Mouse (Mus musculus) liver, embryonic 16.5 days (tissue): ENCODE data around the gene Reep3. TPM values are rescaled to one million over a fixed set of nuclear protein-coding genes. Genes with fewer than 3 reads are reported as not detected.

Experiments used
- ATAC-seq: fragments of 200-750 bp; cut with Nextera tagmentation; 2 replicates; pipeline ENCODE4 v1.8.0; 2017; ENCODE audit warnings: low read depth, mild to moderate bottlenecking, moderate number of reproducible peaks, moderate library complexity
- H3K27ac ChIP-seq: fragments of 300-500 bp; sonication (generic); 2 replicates; pipeline ENCODE4 v1.5.1; 2014; ENCODE audit warnings: mild to moderate bottlenecking, low read length
- H3K27me3 ChIP-seq: fragments of 300-500 bp; sonication (generic); 2 replicates; pipeline ENCODE4 v1.6.1; 2014; ENCODE audit warnings: low read depth, low read length, mixed read lengths; ENCODE audit not compliant: control insufficient read depth, insufficient read depth
- H3K36me3 ChIP-seq: fragments of 300-500 bp; sonication (generic); 2 replicates; pipeline ENCODE4 v1.6.1; 2014; ENCODE audit warnings: mild to moderate bottlenecking; ENCODE audit not compliant: control insufficient read depth, insufficient read depth
- H3K4me1 ChIP-seq: fragments of 300-500 bp; sonication (generic); 2 replicates; pipeline ENCODE4 v1.6.1; 2014; ENCODE audit warnings: low read depth, low read length, mixed read lengths; ENCODE audit not compliant: control insufficient read depth
- H3K4me2 ChIP-seq: fragments of 300-500 bp; sonication (generic); 2 replicates; pipeline ENCODE4 v1.6.1; 2014; ENCODE audit warnings: low read depth, low read length, mixed read lengths
- H3K4me3 ChIP-seq: fragments of 300-500 bp; sonication (generic); 2 replicates; pipeline ENCODE4 v1.5.1; 2014; ENCODE audit warnings: low read depth, mild to moderate bottlenecking, low read length
- H3K9ac ChIP-seq: fragments of 300-500 bp; sonication (generic); 2 replicates; pipeline ENCODE4 v1.6.1; 2014; ENCODE audit warnings: low read depth, low read length
- H3K9me3 ChIP-seq: fragments of 300-500 bp; sonication (generic); replicated peaks from 2 replicates; pipeline ENCODE4 v1.6.1; 2016; ENCODE audit warnings: low read length; ENCODE audit not compliant: control insufficient read depth
- WGBS: fragments of 180-500 bp; shearing (Covaris S2); extraction: QIAGEN DNeasy Blood & Tissue Kit; methylation state at CpG from one replicate; pipeline ENCODE4 v1.1.7; 2014; ENCODE audit not compliant: insufficient replicate concordance; 5-methylcytosine and 5-hydroxymethylcytosine counted together
- polyA plus RNA-seq: library from polyadenylated mRNA; unstranded; fragments of >200 nt; fragmentation: Nextera tagmentation; extraction: Ambion mirVana; gene quantifications from 2 replicates; pipeline ENCODE4 v1.2.1, GENCODE M21; 2015

Reep3 gene
- polyA plus RNA-seq, 1 experiment from 2014 or later, result 10.0 TPM

DNA sequence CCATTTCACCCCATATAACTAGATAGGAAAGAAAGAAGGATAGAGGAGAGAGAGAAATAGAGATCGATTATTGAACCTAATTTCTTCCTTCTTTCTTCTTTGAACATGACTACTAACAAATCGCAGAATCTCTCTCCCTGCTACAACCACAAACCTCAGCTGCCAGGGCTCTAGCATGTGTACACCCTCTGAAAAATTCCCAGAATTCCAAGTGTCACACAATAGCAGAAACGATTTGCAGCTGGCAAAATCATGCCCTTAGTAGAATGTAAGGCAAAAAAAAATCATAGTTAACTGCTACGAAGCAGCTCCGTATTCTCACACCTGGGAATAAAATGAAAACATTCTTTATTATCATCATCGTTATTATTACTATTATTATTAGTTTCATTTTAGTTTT lies 122.9 kb downstream of the Reep3 start:
- Histone ChIP-seq H3K4me2 (no peak overlapping the region), H3K9ac (no peak overlapping the region), H3K27ac (no peak overlapping the region), H3K36me3 (no peaks in the 10 kb centered on the region), H3K4me1 (no peaks in the 10 kb centered on the region), H3K27me3 (no peaks in the 10 kb centered on the region), H3K4me3 (no peak overlapping the region), H3K9me3 (no peaks in the 10 kb centered on the region)
- ATAC-seq, result no peak
- 64% methylated on average over 6 of the region's 6 CpGs for WGBS

DNA sequence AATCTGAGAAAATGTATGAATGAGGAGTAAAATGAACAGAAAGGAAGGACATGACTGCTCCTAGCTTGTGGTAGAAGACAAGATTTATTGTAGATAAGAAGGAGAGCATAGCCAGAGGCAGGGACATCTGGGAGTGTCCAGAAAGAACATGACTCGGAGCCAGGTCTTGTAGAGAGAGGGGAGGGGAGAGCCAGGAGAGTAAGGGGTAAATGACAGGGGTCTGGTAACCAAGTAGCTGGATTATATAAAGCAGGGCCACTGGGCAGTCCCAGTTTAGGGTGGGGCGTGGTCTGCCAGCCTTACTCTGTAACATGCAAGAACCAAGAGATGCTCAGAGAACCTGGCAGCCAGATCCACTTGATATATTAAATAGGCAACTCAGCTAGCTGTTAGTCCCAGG lies 123.5 kb downstream of the Reep3 start:
- Histone ChIP-seq H3K9me3 (no peaks in the 10 kb centered on the region), H3K4me3 (no peak overlapping the region), H3K27me3 (no peaks in the 10 kb centered on the region), H3K4me2 (no peak overlapping the region), H3K4me1 (no peaks in the 10 kb centered on the region), H3K27ac (no peak overlapping the region), H3K36me3 (no peaks in the 10 kb centered on the region), H3K9ac (no peak overlapping the region)
- 55% methylated on average over 2 of the region's 2 CpGs for WGBS
- no peak for ATAC-seq

DNA sequence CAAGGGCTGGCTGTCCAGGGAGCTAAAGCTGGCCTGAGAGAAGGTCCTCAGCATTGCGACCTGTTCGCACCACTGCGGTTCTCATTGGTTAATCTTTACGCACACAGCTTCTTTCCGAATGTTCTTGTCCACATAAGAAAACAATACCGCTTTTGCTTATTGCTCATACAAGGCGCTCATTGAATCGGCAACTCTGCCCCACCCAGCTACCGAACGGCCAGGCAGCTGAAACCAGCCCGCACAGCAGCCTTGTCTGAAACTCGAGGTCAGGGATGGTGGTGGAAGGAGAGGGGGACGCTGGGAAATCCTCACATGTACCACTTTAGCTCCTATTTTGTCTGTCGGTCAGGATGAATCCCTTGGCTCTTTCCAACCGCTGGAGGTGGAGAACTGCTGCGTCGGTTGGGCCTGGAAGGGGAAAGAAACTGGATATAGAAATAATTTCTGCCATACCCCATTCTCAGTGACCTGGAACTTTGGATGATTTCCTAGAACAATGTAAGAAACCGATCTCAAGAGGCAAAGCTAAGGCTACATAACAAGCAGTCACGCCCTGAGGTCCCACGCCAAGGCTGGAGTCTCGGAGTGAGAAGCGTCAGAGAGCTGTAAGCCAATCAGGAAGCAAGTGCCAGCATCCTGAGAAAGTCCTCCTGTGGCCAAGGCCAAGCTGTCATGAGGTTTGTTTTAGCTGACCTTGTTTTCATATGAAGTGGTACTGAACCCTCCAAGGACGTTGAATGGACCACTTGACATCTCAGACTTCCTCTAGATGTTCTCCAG lies 126.2 kb downstream of the Reep3 start:
- 81% methylated on average over 23 of the region's 23 CpGs for WGBS
- no peaks in the 10 kb centered on the region for H3K4me1 ChIP-seq
- H3K9me3 ChIP-seq, result 0 out of 2 replicates have a peak, but pooled peaks cover 3% of the 10 kb centered on the region
- no peak overlapping the region for H3K27ac ChIP-seq
- no peak overlapping the region for H3K4me2 ChIP-seq
- no peaks in the 10 kb centered on the region for H3K36me3 ChIP-seq
- no peak for ATAC-seq
- H3K4me3 ChIP-seq, result no peak overlapping the region
- no peak overlapping the region for H3K9ac ChIP-seq
- no peaks in the 10 kb centered on the region for H3K27me3 ChIP-seq

DNA sequence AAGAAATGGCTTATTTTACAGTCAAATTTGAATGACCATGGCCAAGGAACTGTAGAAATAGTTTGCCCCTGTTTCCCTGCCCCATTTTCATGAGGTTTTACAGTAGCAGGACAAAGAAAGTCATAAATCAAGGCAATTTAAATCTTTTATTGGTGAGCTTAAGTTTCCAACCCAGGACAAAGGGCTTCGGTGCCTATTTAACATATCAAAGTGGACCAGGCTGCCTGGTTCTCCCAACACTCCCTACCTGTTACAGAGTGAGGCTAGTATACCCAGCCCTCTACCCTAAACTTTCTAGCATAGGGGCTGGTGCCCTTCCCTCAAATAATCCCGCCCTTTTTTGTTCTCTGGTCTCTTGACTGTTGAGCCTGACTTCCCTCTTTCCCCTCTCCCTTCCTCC lies 127.2 kb downstream of the Reep3 start:
- ATAC-seq, result no peak
- Histone ChIP-seq H3K9ac (no peak overlapping the region), H3K4me2 (no peak overlapping the region), H3K27ac (no peak overlapping the region), H3K4me3 (no peak overlapping the region), H3K9me3 (0 out of 2 replicates have a peak, but pooled peaks cover 3% of the 10 kb centered on the region), H3K27me3 (no peaks in the 10 kb centered on the region), H3K36me3 (no peaks in the 10 kb centered on the region), H3K4me1 (no peaks in the 10 kb centered on the region)
- 20% methylated on average over 2 of the region's 2 CpGs for WGBS

DNA sequence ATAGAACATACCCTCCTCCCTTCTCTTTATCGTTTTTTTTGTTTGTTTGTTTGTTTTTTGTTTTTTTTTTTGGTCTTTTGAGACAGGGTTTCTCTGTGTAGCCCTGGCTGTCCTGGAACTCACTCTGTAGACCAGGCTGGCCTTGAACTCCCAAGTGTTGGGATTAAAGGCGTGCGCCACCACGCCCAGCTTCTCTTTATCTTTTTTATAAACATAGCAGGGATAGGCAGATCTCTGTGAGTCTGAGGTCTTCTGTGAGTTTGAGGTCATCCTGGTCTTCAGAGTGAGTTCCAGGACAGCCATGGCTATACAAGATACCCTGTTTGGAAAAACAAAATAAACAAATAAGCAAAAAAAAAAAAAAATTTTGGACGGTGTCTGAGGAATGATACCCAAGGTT lies 127.7 kb downstream of the Reep3 start:
- 67% methylated on average over 5 of the region's 5 CpGs for WGBS
- Histone ChIP-seq H3K4me3 (no peak overlapping the region), H3K36me3 (no peaks in the 10 kb centered on the region), H3K4me1 (no peaks in the 10 kb centered on the region), H3K9ac (no peak overlapping the region), H3K9me3 (0 out of 2 replicates have a peak, but pooled peaks cover 3% of the 10 kb centered on the region), H3K27me3 (no peaks in the 10 kb centered on the region), H3K27ac (no peak overlapping the region), H3K4me2 (no peak overlapping the region)
- ATAC-seq, result no peak

DNA sequence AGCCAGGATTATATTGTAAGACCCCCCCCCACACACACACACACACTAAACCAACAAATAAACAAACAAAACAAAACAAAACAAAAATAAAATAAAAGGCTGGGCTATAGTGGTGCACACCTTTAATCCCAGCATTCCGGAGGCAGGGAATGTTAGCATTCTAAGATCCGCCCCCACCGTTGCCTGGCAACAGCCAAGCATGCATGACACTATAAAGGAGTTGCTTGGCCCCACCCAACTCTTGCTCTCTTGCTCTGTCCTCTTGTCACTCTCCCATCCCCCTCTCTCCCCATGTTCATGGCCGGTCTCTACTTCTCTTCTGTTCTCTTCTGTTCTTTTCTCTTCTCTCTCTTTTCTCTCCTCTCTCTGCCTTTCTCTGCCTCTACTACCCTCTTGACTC lies 128.2 kb downstream of the Reep3 start:
- no peak overlapping the region for H3K9ac ChIP-seq
- no peak overlapping the region for H3K4me3 ChIP-seq
- H3K27me3 ChIP-seq, result no peaks in the 10 kb centered on the region
- H3K27ac ChIP-seq, result no peak overlapping the region
- 61% methylated on average over 4 of the region's 4 CpGs for WGBS
- no peak overlapping the region for H3K4me2 ChIP-seq
- ATAC-seq, result no peak
- 0 out of 2 replicates have a peak, but pooled peaks cover 3% of the 10 kb centered on the region for H3K9me3 ChIP-seq
- H3K36me3 ChIP-seq, result no peaks in the 10 kb centered on the region
- no peaks in the 10 kb centered on the region for H3K4me1 ChIP-seq

DNA sequence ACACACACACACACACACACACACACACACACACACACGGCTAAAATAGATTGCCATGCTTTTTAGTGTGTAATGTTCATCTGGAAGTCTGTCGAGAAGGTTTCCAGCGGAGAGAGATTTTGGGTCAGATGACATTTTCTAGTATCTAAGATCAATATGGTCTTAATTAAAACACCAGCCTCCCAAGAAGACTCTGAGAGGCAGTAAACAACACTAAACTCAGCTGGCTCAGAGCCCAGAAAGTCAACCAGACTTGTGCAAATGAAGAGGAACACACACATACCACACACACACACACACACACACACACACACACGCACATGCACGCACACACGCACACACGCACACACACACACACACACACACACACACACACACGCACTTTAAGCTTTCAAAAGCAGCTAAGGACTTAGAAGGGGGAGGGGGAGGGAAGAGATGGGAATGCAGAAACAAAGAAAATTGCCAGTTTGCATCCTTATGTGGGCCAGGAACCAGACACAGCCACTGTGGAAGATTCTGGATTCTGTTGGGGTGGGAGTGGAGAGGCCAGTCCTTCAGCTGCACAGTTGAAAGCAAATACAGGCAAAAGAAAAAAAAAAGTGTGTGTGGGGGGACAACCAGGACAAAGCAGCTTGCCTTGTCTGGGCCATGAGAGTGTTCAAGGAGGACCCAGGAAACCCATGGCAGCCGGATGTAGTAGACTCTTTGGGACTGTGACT lies 130.2 kb downstream of the Reep3 start:
- Histone ChIP-seq H3K4me2 (no peak overlapping the region), H3K4me1 (no peaks in the 10 kb centered on the region), H3K4me3 (no peak overlapping the region), H3K9ac (no peak overlapping the region), H3K27me3 (no peaks in the 10 kb centered on the region), H3K36me3 (no peaks in the 10 kb centered on the region), H3K27ac (no peak overlapping the region), H3K9me3 (0 out of 2 replicates have a peak, but pooled peaks cover 3% of the 10 kb centered on the region)
- no peak for ATAC-seq
- 76% methylated on average over 9 of the region's 9 CpGs for WGBS

DNA sequence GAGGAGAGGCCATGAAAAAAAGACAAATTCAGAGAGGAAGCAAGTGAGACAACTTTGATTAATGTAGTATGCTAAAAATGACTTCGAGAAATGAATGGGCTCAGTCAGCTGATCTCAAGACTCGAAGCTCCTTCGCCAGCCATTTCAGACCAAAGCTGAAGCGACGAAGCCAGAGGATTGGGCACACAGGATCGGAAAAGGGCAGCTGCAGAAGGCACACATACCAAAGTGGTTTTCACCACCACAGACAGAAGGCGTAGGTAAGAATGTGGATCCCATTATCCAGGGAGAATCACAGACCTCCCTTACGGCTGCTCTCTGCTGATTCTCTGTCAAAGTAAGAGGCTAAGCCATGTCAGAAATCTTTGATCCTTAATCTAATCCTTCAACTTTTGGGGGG lies 136.6 kb downstream of the Reep3 start:
- Histone ChIP-seq H3K9ac (no peak overlapping the region), H3K27ac (no peak overlapping the region), H3K4me1 (no peaks in the 10 kb centered on the region), H3K4me2 (no peak overlapping the region), H3K4me3 (no peak overlapping the region), H3K36me3 (no peaks in the 10 kb centered on the region), H3K27me3 (no peaks in the 10 kb centered on the region), H3K9me3 (no peaks in the 10 kb centered on the region)
- ATAC-seq, result no peak
- 79% methylated on average over 8 of the region's 8 CpGs for WGBS
